Mouse (Mus musculus): ENCODE results near the gene Otop2.
A peak's percentile ranks its signal among the peaks of the same experiment; 100 is the strongest.

Gene Otop2

DNA sequence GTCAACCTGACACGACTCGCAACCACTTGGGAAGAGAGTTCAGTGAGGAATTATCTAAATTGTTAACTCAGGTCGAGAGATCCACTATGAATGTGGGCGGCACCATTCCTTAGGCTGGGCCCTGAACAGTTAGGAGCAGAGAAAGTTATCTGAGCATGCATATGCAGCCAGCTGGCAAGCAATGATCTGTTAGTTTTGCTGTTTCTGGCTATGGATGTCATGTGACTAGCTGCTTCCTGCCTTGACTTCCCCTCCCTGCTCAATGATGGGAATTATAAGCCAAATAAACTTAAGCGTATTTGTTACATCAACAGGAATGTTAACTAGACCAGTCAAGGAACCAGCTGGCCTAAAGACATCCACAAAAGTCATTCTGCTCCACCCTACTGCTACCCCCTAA, 46.4 kb downstream of the Otop2 start:
- DNase-seq, result no peak

DNA sequence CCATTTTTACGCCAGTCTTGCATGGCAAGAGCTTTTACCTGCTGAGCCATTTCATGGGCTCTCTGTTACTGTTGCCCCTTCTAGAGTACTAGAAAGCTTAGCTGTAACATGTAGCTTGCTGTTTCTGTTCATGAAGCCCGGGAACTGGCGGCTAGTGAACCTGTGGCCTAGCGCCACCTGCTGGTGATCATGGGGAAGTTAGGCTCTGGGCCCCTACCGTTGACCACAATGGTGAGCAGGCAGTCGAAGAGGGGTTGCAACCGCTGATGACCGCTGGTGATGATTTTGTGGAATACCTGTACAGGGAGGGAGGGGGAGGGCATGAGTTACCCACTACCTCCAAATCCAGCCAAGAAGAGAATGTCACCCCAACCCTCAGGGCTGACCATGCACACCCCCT, 47.2 kb downstream of the Otop2 start:
- DNase-seq, result peak; percentile 81

DNA sequence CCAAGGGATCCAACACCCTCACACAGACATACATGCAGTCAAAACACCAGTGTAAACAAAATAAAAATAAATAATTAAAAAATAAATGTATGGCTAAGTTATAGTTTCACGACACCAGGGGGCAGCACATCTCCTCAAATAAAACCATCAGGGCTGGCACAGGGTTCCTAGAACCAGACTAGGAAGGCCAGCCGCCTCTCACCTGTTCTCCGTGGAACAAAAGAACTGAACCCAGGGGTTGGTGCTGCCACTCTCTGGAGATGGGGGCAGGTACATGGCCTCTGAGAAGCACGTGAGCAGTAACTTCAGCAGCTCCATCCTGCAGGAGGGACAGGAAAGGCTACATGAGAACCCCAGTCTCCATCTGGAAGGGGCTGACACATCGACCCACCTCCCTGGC, 51.5 kb downstream of the Otop2 start:
- DNase-seq, result peak; percentile 88

DNA sequence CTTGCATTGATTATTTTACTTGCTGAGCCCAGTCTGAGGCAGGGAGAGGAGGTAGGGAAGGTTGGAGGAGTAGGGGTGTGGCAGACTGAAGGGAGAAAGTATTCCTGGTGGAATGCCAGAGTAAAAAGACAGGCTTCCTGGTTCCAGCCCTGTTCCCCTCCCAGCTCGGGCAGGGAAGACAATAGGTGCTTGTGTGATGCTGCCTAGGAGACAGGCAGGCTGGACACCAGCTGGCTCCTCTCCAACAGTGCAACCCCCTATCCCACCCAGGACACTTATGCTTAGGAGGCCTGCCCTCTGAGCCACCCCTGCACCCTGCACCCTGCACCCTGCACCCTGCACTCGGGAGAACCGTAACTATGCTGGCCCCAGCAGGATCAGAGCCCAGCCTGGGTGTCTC, 52.3 kb downstream of the Otop2 start:
- DNase-seq, result no peak

DNA sequence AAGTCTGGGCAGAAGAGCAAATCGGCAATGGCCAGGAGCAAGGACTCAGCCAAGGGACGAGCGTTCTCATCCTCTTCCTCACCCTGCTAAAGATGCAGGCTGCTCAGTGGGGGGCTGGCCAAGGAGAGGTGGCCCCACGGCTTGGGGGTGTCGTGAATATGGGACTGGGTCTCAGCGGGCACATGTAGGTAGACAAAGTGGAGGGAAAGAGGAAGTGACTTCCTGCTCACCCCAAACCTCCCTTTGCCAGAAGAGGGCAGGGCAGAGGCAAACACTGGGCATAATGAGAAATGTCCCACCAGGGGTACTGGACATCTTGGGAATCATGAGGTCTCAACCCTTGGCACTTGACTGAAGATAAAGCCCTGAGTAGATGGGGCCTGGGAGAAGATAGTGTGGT, 52.8 kb downstream of the Otop2 start:
- DNase-seq, result peak; percentile 70

DNA sequence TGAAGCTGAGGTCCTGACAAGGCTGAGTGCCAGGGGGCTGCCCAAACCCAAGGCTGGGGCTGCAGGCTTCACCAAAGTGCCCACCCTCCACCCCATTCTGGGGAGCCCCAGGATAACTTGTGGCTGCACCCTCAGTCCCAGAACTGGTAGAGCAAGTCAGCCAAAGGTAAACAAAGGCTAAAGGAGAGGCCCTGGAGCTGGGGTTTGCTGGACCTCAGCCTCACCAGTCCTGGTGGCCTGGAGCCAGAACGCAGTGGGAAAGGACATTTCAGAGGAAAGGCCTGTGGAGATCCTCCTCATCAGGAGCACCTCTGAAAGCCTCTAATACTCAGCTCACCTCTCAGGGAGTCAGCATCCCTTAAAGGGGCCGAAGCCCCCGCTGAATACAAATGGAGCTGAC, 57.2 kb downstream of the Otop2 start:
- DNase-seq, result no peak

DNA sequence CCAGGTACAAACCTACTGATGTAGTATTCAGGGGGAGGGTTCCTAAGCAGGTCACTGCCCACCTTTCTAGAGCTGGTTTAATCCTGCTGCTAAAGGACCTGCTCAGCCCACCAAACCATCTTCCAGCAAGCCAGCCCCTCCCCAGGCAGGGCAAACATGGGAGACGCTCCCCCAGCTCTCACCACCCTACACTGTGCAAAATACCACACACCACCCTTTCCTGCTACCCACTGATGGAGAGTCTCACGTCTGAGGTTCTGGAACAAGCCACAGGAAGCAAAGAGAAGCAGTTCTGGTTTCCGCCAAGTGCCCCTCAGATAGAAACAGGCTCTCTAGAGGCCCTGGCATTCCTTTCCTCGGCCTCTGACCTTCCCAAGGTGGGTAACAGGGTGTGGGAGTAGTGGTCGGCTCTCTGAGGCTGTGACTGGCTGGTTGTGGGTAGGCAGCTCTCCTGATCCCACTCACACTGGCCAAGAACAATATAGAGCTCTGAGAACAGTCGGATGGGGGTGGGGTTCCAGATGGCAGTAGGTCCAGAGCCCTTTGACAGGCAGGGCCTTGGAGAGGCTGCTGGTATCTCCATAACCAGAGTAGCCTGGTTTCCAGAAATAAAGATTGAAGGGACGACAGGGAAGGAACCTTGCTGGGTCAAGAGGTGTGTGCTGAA, 59.2 kb downstream of the Otop2 start:
- no peak for DNase-seq

DNA sequence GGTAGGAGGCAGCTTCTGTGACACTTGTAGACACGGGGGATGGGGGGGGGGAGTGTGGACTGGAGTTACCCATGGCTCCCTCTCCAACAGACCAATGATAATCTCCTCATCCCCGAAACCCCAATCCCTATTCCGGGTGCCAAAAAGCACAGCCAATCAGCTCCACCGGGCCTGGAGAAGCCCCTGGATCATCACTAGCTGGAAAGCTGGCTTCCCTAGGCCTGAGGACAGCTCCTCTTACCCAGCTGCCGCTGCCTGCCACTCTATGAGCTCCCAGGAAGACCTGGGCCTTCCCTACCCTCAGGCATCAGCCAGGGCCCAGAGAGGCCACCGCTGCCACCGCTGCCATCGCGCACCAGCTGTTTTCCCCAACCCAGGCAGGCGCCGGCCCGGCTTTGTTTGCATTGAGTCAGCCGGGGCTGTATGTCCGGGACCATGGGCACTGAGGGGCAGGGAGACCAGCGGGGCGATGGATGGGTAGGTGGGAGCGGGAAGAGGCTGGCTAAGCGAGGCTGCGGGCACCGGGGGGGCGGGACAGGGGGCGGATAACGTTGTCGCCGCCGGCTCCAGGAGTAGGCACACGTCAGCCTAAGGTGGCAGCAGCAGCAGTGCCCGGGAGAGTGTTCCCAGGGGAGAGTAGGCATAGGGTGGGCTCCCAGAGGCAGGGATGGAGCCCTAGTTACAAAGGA, 59.9 kb downstream of the Otop2 start:
- DNase-seq, result peak; percentile 59

DNA sequence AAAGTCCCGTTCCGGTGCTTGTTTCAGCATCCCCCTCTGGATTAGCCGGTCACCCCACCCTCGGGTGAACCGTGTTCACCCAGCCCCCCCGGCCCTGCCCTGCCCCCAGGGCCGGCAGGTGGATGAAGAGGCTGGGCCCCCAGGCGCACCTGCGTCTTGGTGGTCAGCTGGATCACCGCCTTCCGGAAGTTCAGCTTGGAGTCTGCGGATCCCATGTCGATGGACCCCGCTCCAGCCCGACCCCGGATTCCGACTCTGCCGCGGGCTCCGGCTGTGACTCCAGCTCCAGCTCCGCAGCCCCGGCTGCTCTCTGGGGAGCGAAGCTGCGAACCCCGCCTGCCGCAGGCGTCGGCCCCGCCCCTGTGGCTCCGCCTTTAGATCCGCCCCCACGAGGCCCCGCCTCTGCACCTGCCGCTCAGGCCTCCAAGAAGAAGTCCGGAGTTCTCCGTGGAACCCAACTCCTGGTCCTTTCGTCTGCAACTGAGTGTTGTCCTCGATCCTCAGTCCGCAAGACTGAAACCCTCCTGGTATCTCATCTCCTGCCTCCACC, 60.5 kb downstream of the Otop2 start, which contains the start of gene Hid1:
TSS of gene Hid1 (minus strand) at position 362 of the 550 bp plus-strand sequence.
- peak; percentile 95 for DNase-seq

DNA sequence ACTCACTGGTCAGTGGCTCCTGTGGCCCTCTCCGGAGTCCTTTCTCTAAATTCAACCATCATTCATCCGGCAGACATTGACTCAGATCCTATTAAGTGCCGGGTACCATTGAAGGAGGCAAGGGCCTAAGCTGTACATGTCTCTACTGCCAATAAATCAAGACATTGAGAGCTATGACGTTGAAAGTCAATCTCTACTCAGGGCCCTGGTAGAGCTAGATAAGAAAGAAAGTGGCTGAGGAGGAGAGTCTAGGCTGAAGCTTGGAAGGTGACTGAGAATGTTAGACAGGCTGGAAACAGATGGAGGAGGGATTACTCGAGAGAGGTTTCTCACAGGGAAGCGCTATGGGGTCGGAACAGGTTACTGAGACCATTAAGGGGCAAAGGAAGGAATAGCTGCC, 63.4 kb downstream of the Otop2 start:
- DNase-seq, result no peak

DNA sequence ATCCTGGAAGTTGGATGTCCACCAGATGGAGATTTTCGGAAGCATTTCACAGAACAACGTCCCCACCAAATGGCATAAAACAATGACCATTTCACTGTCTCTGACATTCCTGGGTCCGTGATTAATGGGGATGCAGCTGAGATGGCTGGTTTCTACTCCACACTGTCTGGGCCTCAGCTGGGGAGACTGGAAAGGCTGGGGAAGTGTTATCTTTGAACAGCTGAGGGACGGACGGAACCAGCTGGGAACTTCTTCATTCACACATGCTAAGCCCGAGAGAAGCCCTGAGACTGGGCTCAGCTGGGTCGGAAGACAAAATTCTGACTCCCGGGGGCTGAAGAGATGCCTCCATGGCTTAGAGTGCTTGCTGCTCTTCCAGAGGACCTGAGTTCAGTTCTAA, 64.4 kb downstream of the Otop2 start:
- DNase-seq, result no peak

DNA sequence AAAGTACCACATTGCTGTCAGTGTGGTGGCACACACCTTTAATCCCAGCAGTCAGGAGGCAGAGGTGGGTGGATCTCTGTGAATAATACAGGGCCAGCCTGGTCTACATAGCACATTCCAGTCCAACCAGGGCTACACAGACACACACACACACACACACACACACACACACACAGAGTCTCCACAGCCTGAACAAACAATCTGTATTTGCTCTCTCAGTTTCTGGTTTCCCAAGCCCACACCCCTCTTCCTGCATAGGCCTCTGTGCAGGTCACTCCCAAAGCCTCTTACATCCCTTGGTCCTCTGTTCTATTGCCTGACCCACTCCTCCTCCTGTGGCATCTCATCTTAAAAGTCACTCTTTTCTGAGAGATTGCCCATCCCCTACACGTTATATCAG, 65.1 kb downstream of the Otop2 start:
- DNase-seq, result no peak

DNA sequence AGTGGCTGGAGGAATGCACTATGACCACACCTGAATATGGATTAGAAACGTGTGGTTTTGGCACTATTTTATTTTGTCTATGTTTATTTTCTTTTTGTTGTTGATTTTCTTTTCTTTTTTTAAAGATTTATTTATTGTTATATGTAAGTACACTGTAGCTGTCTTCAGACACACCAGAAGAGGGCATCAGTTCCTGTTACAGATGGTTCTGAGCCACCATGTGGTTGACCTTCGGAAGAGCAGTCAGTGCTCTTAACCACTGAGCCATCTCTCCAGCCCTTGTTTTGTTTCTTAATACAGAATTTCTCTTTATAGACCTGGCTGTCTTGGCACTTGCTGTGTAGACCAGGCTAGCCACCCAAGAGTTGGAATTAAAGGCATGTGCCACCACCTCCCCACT, 65.8 kb downstream of the Otop2 start:
- no peak for DNase-seq

DNA sequence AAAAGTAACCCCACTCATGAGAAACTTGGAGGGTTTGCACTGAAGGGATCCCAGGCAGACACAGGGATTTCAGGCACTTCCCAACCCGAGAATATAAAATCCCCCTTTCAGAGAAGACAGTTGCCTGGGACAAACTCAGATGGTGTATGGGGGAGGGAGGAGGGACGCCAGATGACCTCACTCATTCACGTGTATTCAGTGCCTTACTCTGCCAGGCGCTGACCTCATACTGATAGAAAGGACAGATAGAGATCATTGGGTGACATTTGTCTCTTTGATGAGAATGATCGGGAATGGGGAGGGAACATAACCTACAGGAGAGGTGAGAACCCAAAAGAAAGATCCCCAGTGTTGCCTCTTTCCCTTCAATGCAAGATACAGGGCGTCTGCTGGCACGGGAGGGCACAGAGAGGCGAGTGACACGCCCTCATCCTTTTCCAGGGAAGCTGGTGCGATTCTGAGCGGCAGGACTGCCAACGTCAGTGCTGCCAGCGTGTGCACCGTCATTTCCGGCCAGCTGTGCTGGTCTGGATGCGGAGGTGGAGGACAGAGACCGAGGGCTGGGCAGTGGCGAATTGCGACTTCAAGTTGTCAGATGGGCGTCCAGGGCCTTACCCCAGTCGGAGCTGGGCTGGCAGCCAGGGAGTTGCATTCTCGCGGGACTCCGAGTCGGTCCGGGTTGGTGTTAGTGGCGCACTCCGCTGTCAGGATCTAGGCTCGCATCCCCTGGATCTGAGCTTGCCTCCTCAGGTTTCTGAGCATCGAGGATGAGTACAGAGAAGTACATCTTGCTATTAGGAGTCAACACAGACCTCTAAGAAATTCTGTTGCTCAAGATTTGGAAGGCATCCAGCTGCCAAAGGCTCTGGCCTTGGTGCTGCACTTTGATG, 67.1 kb downstream of the Otop2 start:
- no peak for DNase-seq

DNA sequence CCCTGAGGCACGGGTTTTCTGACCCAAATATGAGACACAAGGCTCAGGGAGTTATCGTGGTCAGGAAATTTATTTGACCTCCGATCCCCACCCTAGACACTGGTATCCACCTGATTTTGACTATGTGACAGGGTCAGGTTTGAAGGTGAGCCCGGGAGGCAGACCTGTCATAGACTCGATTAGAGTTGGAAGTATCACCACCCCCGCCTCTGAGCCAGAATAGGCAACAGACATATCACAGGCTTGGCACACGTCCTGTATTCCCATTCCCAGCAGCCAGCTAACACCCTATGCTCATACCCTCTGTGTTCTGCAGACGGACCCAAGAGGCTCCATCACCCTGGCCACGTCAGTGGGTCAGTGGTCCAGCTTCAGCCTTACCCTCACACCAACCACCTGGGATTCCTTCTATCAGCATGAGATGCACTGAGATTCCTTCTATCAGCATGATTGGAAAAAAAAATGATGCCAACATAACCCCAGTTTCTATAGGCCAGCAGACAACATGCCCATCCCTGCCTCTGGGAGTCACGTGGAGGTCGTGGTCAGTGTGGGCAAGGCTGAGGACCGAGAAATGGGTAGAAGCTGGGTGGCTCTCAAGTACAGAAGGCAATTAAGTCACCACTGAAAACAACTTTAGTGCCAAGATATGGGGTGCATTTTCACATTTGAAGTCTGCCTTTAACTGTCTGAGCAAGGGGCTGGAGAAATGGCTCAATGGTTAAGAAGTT, 67.9 kb downstream of the Otop2 start:
- no peak for DNase-seq

DNA sequence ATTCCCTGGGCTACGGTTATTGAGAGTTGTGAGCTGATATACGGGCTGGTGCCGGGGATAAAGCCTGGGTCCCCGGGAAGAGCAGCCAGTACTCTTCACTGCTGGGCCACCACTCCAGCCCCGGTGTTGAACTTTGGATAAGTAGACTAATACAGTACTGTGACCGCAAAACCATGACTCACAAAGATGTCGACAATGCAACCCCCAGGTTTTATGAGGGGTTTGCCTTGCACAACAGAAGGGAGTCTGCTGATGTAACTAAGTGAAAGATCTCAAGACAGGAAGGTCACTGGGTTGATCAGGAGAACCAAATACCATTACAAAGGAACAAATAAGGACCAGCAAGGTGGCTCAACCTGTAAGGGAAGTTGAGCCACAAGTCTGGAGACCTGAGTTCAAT, 69.8 kb downstream of the Otop2 start:
- no peak for DNase-seq

DNA sequence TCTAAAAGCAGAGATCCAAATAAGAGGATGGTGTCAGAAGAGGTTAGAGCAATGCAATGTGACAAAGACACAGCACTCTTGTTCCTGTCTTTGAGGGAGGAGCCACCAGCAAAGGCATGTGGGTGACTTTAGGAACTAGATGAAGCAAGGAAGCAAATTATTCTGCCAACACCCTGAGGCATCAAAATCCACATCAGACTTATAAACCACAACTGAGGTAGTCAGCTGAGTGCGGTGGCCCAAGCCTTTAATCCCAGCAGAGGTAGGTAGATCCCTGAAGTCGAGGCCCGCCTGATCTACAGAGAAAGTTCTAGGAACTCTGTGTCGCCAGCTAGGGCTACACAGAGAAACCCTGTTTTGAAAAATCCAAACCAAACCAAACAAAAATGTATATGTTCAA, 70.3 kb downstream of the Otop2 start:
- DNase-seq, result no peak

DNA sequence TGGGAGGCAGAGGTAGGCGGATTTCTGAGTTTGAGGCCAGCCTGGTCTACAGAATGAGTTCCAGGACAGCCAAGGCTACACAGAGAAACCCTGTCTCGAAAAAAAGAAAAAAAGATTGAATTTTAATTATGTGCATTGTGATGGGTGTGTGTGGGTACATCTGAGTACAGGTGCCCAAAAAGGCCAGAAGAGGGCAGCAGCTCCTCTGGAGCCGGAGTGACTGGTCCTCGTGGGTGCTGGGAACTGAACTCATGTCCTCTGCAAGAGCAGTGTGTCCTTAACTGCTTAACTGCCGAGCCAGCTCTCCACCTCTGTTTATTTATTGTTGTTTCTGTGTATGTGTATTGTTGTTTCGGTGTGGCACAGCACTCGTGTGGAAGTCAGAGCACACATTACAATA, 70.9 kb downstream of the Otop2 start:
- DNase-seq, result no peak

DNA sequence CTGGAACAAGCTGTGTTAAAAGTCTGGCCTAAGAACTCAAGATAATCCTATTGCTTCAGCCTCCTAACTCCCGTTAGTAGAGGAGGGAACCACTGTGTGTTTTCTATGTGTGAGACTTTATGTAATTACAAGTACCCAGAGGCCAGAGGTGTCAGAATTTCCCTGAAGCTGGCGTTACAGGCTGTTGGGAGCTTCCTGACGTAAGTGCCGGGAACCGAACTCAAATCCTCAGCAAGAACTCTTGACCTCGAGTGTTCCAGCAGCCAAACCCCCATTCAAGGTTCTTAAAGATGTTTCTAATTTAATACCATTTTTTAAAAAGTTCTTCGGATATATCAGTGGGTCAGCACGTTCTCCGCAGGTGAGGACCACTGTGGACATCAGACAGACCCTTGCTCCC, 74.3 kb downstream of the Otop2 start:
- DNase-seq, result no peak

All from thymus, postnatal 4 days (tissue).